Mouse (Mus musculus) brain, embryonic 18.5 days (tissue): Measurements from ENCODE around the gene Smarcc1.
"Not testable (repeated sequence)": the region's sequence is repeated elsewhere in the genome, so short reads cannot be mapped to it uniquely, and the experiment has no call there.

Source experiments
- DNase-seq: peaks from one replicate; pipeline ENCODE4 v3.0.0-alpha.2; 2012; ENCODE audit warnings: low read depth, low spot score

The Smarcc1 gene

GRCm38 (mm10) chr9:110116977-110117778 lies at the start of gene Smarcc1:
Gene Smarcc1 (plus strand): TSS chr9:110117708.
- DNase-seq: peak; percentile 80

GRCm38 (mm10) chr9:110068745-110069144 lies 48.8 kb upstream of the Smarcc1 start:
- no peak for DNase-seq

DNA sequence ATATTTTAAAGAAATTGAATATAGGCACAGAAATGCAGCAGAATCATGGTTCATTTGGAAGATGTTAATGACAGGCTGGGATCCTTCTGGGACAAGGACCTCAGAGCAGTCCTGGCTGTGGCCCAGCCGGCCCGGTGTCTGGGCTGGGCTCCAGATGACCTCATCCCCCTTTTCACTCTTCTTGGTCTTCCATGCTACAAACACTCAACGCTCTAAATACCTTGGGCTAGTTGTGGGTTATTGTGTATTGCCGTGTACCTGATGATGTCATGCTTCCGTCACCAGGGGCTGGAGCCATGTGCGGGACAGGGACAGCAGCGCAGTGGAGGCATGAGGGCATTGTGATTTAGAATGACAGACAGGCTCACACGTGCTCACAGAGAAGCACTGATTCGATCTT lies 47.1 kb upstream of the Smarcc1 start:
- DNase-seq: no peak

DNA sequence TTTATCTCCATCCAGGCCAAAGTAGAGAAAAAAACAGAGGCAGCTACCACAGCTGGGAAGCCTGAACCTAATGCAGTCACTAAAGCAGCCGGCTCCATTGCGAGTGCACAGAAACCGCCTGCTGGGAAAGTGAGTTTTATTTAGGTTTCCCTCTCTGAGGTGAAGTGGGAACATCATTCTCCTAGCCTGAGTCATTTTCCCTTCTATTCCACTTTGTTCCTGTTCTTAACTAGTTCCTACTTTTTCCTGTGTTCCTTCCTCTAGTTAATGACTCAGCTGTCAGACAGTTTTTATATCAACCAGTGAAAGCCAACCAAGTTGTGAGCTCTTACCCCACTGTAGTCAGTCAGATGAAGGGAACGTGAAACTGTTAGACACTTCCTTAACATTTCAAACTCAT lies 46.5 kb upstream of the Smarcc1 start:
- DNase-seq: no peak

- DNase-seq: peak; percentile 58
Measured at GRCm38 (mm10) chr9:110071843-110072242, 45.7 kb upstream of the Smarcc1 start.

DNA sequence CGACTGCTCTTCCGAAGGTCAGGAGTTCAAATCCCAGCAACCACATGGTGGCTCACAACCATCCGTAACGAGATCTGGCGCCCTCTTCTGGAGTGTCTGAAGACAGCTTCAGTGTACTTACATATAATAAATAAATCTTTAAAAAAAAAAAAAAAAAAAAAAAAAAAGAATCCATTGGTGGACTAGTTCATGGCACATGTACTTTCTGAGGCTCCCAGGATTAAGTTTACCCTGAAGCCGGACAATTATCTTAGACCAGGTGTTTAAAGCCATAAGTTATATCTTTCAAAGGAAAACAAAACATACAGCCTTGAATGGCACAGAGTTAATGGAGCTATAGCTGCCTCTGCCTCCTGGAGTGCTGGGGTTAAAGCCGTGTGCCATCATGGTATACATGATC lies 41.0 kb upstream of the Smarcc1 start:
- DNase-seq: not testable (repeated sequence)

- no peak for DNase-seq
Measured at GRCm38 (mm10) chr9:110081066-110081465, 36.4 kb upstream of the Smarcc1 start.

GRCm38 (mm10) chr9:110084201-110084964 lies 33.1 kb upstream of the Smarcc1 start:
- DNase-seq: no peak

GRCm38 (mm10) chr9:110085693-110086092 lies 31.8 kb upstream of the Smarcc1 start:
- DNase-seq: no peak

GRCm38 (mm10) chr9:110093303-110093702 lies 24.2 kb upstream of the Smarcc1 start:
- no peak for DNase-seq

DNA sequence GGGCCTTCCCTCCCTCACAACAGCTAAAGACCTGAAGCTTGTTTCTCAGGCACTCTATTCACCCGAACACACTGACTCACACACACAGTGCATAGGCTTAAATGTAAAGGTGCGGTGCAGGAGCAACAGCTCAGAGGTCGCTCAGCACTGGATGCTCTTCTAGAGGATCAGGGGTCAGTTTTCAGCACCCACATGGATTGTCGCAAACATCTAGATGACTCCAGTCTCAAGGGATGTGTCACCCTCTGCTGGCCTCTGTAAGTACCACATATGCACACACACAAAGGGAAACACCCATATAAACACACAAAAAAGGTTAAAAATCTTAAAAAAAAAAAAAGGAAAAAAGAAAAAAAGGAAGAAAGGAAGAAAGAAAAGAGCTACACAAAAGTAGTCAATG lies 22.7 kb upstream of the Smarcc1 start:
- DNase-seq: no peak

DNA sequence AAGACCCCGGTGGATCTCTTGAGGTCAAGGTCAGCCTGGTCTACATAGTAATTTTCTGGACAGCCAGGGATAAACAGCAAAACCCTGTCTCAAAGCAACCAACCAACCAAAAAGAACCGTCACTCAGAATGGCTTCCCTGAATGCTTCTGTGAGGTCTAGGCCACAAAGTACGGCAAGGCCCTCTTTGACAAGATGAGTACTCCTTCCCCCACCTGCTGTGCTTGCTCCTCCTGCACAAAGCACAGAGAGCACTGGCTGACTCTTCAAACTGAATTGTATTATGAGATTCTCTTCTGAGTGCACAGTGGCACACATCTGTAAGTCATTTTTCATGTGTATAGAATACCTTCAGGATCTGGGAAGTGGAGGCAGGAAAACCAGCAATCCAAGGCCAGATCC lies 19.7 kb upstream of the Smarcc1 start:
- DNase-seq: no peak

- DNase-seq: peak; percentile 80
Measured at GRCm38 (mm10) chr9:110100627-110101600, 16.6 kb upstream of the Smarcc1 start.

DNA sequence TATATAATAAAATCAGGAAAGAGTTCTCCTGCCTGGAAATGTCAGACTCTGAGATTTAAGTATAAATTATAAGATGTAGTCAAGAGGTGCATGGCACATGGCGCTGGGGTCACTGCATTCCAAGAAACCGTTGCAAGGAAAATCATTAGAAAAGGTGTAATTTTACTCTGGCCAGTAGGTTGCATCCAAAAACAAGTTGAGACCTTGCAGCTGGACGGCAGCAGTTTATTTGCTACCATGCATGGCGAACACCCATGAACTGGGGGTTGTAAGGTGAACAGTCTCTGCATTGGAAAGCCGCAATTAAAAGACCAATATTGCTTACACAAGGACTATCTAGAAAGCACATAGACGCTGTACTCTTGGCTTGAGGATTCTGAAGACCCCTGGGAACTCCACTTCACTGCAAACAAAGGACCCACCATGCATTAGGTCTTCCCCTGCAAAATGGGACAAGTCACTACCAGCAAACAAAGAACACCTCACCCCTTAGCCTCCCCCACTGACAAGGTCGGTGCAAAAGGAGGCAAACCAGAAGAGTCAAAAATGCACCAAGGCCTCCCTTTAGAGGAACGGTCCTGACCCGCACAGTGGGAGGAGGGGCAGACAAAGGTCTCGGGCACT lies 1.0 kb upstream of the Smarcc1 start:
- no peak for DNase-seq

DNA sequence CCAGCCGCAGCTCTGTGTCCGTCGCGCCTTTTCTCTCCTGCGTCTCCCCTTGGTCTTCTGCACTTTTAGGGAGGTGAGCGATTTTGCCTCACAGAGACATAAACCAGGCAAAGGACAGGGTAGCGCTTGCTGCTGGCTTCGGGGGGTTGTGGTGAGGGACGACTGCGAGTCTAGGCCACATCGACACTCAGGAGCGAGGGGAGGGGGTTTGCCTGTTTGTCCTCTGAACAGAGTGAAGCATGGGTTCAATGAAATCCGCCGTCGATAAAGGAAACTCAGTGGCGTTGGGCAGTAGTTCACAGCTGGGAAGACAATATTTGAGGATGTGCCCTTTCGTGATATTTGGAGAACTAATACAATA lies 251 bp downstream of the Smarcc1 start, which contains the start of gene Dhx30:
Dhx30 (minus strand) TSS at position 52 of the 361 bp plus-strand sequence.
- no peak for DNase-seq

- DNase-seq: no peak
Measured at GRCm38 (mm10) chr9:110118249-110118648, 741 bp downstream of the Smarcc1 start.

- no peak for DNase-seq
Measured at GRCm38 (mm10) chr9:110121424-110121823, 3.9 kb downstream of the Smarcc1 start.

DNA sequence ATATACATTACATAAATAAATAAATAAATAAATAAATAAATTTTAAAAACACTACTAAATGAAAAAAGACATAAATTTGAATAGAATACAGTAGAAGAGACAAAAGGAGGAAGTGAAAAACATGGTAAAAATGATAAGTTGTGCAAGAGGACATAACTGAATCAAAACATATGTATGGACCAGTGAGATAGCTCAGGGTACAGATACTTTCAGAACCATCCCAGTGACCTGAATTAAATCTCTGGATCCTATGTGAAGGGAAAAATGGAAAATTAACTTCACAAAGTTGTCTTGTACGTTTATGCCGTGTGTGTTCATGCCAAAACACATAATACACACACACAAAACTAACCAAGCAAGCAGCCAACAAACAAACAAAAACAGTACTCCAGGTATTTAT lies 5.8 kb downstream of the Smarcc1 start:
- DNase-seq: no peak

- DNase-seq: not testable (repeated sequence)
Measured at GRCm38 (mm10) chr9:110124008-110124540, 6.6 kb downstream of the Smarcc1 start.

GRCm38 (mm10) chr9:110130896-110131524 lies 13.5 kb downstream of the Smarcc1 start:
- DNase-seq: no peak
